Mouse (Mus musculus): ENCODE measurements around the gene Pphln1. TPM values are rescaled to one million over a fixed set of nuclear protein-coding genes. Genes with fewer than 3 reads are reported as not detected.

Pphln1 gene
- polyA plus RNA-seq, 2 experiments: 20.6 to 32.5 TPM

DNA sequence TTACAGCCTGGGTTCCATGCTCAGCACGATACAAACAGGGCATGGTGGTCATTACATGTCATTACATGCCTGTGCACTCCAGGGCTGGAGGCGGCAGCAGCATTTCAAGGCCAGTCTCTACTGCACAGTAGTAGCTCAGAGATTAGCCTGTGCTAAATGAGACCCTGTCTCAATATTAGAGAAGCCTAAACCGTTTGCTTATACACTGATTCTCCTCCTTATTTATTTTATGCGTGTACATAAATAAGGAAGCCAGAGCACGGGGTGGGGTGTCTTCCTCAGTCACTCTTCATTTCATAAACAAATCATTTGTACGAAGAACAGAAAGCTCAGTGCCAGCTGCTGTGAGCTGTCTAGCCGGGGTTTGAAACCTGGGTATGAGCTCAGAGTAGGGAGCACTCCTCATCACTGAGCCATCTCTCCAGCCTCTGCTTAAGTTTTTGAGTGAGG lies 86.1 kb downstream of the Pphln1 start:
- Histone ChIP-seq H3K4me2 (replicated peaks; ENCODE audit: low read depth, low read length, severe bottlenecking) (no peak overlapping the region), H3K9ac (ENCODE audit: low read depth, low read length, severe bottlenecking) (no peak overlapping the region), H3K36me3 (ENCODE audit: control insufficient read depth, insufficient read depth, low read length) (peaks cover 5% of the 10 kb centered on the region), H3K27ac (replicated peaks; ENCODE audit: low read depth, low read length) (no peak overlapping the region), H3K9me3 (ENCODE audit: control insufficient read depth, low read length) (no peaks in the 10 kb centered on the region), H3K27me3 (ENCODE audit: control insufficient read depth, insufficient read depth, low read length) (no peaks in the 10 kb centered on the region), H3K4me3 (replicated peaks; ENCODE audit: low read length) (no peak overlapping the region), H3K4me1 (ENCODE audit: control insufficient read depth, insufficient read depth, low read length) (no peaks in the 10 kb centered on the region)
- ATAC-seq (ENCODE audit: low FRiP score, low read depth) (no peak), DNase-seq (ENCODE audit: low spot score) (no peak)
- TF ChIP-seq POLR2A (IDR thresholded peaks at IDR 0.05; ENCODE audit: borderline replicate concordance, extremely low read depth, insufficient read depth, insufficient read length): no peak
- 70% methylated on average over 7 of the region's 7 CpGs for WGBS

DNA sequence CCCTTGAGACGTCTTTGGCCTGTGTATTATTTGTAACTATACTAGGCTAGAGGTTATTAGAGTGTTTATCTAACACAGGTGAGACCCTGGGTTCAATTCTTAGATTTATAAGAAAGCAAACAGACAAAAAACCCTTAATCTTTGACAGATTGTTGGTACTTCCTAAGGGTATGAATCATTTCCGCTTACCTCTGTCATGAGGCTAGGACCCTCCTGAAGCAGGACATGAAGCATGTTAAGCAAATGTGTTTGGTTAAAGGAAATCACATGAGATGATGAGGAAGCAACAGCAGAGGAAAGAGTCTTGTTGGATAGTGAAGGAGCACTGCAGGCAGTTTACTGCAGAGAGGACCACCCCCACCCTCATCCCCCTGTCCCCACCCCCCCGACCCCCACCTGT lies 87.1 kb downstream of the Pphln1 start:
- Histone ChIP-seq H3K36me3 (ENCODE audit: control insufficient read depth, insufficient read depth, low read length) (peaks cover 11% of the 10 kb centered on the region), H3K27me3 (ENCODE audit: control insufficient read depth, insufficient read depth, low read length) (no peaks in the 10 kb centered on the region), H3K4me2 (replicated peaks; ENCODE audit: low read depth, low read length, severe bottlenecking) (no peak overlapping the region), H3K4me3 (replicated peaks; ENCODE audit: low read length) (no peak overlapping the region), H3K4me1 (ENCODE audit: control insufficient read depth, insufficient read depth, low read length) (no peaks in the 10 kb centered on the region), H3K9ac (ENCODE audit: low read depth, low read length, severe bottlenecking) (no peak overlapping the region), H3K27ac (replicated peaks; ENCODE audit: low read depth, low read length) (no peak overlapping the region), H3K9me3 (ENCODE audit: control insufficient read depth, low read length) (no peaks in the 10 kb centered on the region)
- ATAC-seq (ENCODE audit: low FRiP score, low read depth) (no peak), DNase-seq (ENCODE audit: low spot score) (no peak)
- no peak for TF ChIP-seq POLR2A (IDR thresholded peaks at IDR 0.05; ENCODE audit: borderline replicate concordance, extremely low read depth, insufficient read depth, insufficient read length)
- WGBS: 75% methylated on average over 3 of the region's 3 CpGs

DNA sequence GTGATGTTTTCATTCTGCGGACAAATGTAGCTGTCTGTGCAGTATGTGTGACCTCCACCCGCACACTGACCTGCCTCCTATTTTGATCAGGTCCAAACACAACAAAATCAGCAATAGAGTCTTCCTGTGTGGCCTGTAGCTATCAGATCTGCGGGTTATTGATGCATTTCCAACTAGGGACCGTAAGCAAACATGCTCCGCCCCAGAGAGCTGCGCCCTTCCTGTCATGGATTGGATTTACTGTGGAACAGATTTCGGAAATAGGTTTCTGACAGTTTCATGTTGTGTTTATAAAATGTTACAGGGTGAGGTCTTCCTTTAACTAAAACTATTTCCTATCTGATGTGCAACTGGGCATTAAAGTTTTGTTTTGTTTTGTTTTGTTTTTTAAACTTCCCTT lies 87.9 kb downstream of the Pphln1 start:
- Histone ChIP-seq H3K4me1 (ENCODE audit: control insufficient read depth, insufficient read depth, low read length) (no peaks in the 10 kb centered on the region), H3K4me2 (replicated peaks; ENCODE audit: low read depth, low read length, severe bottlenecking) (no peak overlapping the region), H3K27me3 (ENCODE audit: control insufficient read depth, insufficient read depth, low read length) (no peaks in the 10 kb centered on the region), H3K9me3 (ENCODE audit: control insufficient read depth, low read length) (no peaks in the 10 kb centered on the region), H3K27ac (replicated peaks; ENCODE audit: low read depth, low read length) (no peak overlapping the region), H3K9ac (ENCODE audit: low read depth, low read length, severe bottlenecking) (no peak overlapping the region), H3K36me3 (ENCODE audit: control insufficient read depth, insufficient read depth, low read length) (peaks cover 8% of the 10 kb centered on the region), H3K4me3 (replicated peaks; ENCODE audit: low read length) (no peak overlapping the region)
- 81% methylated on average over 7 of the region's 7 CpGs for WGBS
- ATAC-seq (ENCODE audit: low FRiP score, low read depth) (no peak), DNase-seq (ENCODE audit: low spot score) (no peak)
- TF ChIP-seq POLR2A (IDR thresholded peaks at IDR 0.05; ENCODE audit: borderline replicate concordance, extremely low read depth, insufficient read depth, insufficient read length): no peak

DNA sequence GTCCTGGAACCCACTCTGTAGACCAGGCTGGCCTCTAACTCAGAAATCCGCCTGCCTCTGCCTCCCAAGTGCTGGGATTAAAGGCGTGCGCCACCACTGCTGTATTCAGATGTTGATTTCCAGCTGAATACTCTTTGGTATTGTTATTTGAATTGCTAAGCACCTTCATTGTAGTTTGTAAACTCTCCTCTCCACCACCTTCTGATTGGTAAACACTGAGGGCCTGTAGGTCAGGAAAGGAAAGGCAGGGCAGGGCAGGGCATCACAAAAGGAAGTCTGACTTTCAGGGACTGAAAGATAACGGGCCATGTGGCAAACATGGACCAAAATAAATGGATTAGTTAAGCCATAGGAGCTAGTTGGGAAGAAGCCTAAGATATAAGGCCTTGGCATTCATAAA lies 91.4 kb downstream of the Pphln1 start:
- Histone ChIP-seq H3K9me3 (ENCODE audit: control insufficient read depth, low read length) (no peaks in the 10 kb centered on the region), H3K27ac (replicated peaks; ENCODE audit: low read depth, low read length) (no peak overlapping the region), H3K27me3 (ENCODE audit: control insufficient read depth, insufficient read depth, low read length) (no peaks in the 10 kb centered on the region), H3K9ac (ENCODE audit: low read depth, low read length, severe bottlenecking) (no peak overlapping the region), H3K36me3 (ENCODE audit: control insufficient read depth, insufficient read depth, low read length) (peaks cover 6% of the 10 kb centered on the region; the same call in 1 of the 2 replicates), H3K4me1 (ENCODE audit: control insufficient read depth, insufficient read depth, low read length) (no peaks in the 10 kb centered on the region), H3K4me2 (replicated peaks; ENCODE audit: low read depth, low read length, severe bottlenecking) (no peak overlapping the region), H3K4me3 (replicated peaks; ENCODE audit: low read length) (no peak overlapping the region)
- ATAC-seq (ENCODE audit: low FRiP score, low read depth): no peak
- 92% methylated on average over 4 of the region's 4 CpGs for WGBS
- TF ChIP-seq POLR2A (IDR thresholded peaks at IDR 0.05; ENCODE audit: borderline replicate concordance, extremely low read depth, insufficient read depth, insufficient read length): no peak
- DNase-seq (ENCODE audit: low spot score): no peak

DNA sequence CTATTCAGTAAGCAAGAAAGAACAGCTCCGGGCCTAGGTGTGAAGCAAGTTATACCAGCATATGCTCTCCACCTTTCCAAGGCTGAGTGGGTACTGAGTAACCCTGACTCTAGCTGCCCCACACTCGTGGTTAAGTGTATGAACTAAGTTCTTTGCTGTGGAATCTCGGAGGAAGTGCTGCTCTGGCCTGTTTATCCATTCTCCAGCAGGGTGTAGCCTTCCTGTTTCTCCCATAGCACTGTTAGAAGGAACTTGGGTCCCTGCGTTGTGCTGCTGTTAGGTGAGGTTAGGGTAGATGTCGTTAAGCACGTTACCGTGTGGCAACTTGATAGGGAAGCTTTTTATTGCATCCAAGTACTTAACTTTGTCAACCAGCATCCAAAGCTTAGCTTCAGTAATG lies 96.5 kb downstream of the Pphln1 start:
- Histone ChIP-seq H3K4me1 (ENCODE audit: control insufficient read depth, insufficient read depth, low read length) (no peaks in the 10 kb centered on the region), H3K27ac (replicated peaks; ENCODE audit: low read depth, low read length) (no peak overlapping the region), H3K9ac (ENCODE audit: low read depth, low read length, severe bottlenecking) (no peak overlapping the region), H3K4me3 (replicated peaks; ENCODE audit: low read length) (no peak overlapping the region), H3K4me2 (replicated peaks; ENCODE audit: low read depth, low read length, severe bottlenecking) (no peak overlapping the region), H3K36me3 (ENCODE audit: control insufficient read depth, insufficient read depth, low read length) (peaks cover 27% of the 10 kb centered on the region), H3K27me3 (ENCODE audit: control insufficient read depth, insufficient read depth, low read length) (no peaks in the 10 kb centered on the region), H3K9me3 (ENCODE audit: control insufficient read depth, low read length) (no peaks in the 10 kb centered on the region)
- ATAC-seq (ENCODE audit: low FRiP score, low read depth): no peak
- no peak for DNase-seq (ENCODE audit: low spot score)
- 65% methylated on average over 7 of the region's 7 CpGs for WGBS
- no peak for TF ChIP-seq POLR2A (IDR thresholded peaks at IDR 0.05; ENCODE audit: borderline replicate concordance, extremely low read depth, insufficient read depth, insufficient read length)

DNA sequence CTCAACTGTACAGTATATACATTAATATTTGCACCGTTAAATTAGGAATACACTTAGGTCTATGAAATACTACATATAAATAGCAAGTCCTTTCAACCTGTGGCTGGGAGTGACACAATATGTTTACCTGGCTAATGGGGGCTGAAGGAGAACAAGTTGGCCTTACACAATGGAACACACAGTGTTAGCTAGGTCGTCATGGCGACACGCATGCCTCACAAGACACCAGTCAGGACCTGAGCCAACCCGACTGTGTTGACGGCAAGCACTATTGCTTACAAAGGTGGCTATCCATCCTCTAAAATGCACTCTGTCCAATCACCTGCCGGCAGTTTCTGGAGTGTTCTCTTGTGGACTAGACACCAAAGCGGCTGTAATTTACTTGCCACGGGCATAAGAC lies 101.7 kb downstream of the Pphln1 start:
- Histone ChIP-seq H3K9ac (ENCODE audit: low read depth, low read length, severe bottlenecking) (no peak overlapping the region), H3K9me3 (ENCODE audit: control insufficient read depth, low read length) (no peaks in the 10 kb centered on the region), H3K4me3 (replicated peaks; ENCODE audit: low read length) (no peak overlapping the region), H3K36me3 (ENCODE audit: control insufficient read depth, insufficient read depth, low read length) (peaks cover 77% of the 10 kb centered on the region), H3K27me3 (ENCODE audit: control insufficient read depth, insufficient read depth, low read length) (no peaks in the 10 kb centered on the region), H3K4me1 (ENCODE audit: control insufficient read depth, insufficient read depth, low read length) (no peaks in the 10 kb centered on the region), H3K27ac (replicated peaks; ENCODE audit: low read depth, low read length) (no peak overlapping the region), H3K4me2 (replicated peaks; ENCODE audit: low read depth, low read length, severe bottlenecking) (no peak overlapping the region)
- 86% methylated on average over 9 of the region's 9 CpGs for WGBS
- no peak for TF ChIP-seq POLR2A (IDR thresholded peaks at IDR 0.05; ENCODE audit: borderline replicate concordance, extremely low read depth, insufficient read depth, insufficient read length)
- no peak for DNase-seq (ENCODE audit: low spot score)
- ATAC-seq (ENCODE audit: low FRiP score, low read depth): no peak
